Mouse (Mus musculus): ENCODE measurements around the gene Kcnq1. TPM values are rescaled to one million over a fixed set of nuclear protein-coding genes. Genes with fewer than 3 reads are reported as not detected.

The Kcnq1 gene
- polyA plus RNA-seq, 1 experiment from 2014 or later: 10.0 TPM

GRCm38 (mm10) chr7:143136561-143136960 is 30.4 kb downstream of the Kcnq1 start:
- no peaks in the 10 kb centered on the region for H3K27me3 ChIP-seq (ENCODE audit: control insufficient read depth, insufficient read depth, low read length)
- no peak overlapping the region for H3K4me2 ChIP-seq (ENCODE audit: low read depth, low read length)
- no peaks in the 10 kb centered on the region for H3K4me1 ChIP-seq (ENCODE audit: control insufficient read depth, insufficient read depth, low read length)
- no peak for ATAC-seq (ENCODE audit: insufficient read depth, low FRiP score)
- H3K9me3 ChIP-seq (replicated peaks; ENCODE audit: control insufficient read depth, low read length): no peaks in the 10 kb centered on the region
- WGBS: 69% methylated on average over 5 of the region's 5 CpGs
- H3K9ac ChIP-seq (ENCODE audit: low read length): no peak overlapping the region
- no peak overlapping the region for H3K27ac ChIP-seq (ENCODE audit: low read length)
- no peaks in the 10 kb centered on the region for H3K36me3 ChIP-seq (ENCODE audit: control insufficient read depth, insufficient read depth, low read length)
- H3K4me3 ChIP-seq (replicated peaks; ENCODE audit: low read length): no peak overlapping the region

GRCm38 (mm10) chr7:143138789-143139188 is 32.6 kb downstream of the Kcnq1 start:
- no peaks in the 10 kb centered on the region for H3K4me1 ChIP-seq (ENCODE audit: control insufficient read depth, insufficient read depth, low read length)
- WGBS: 35% methylated on average over 1 of the region's 1 CpGs
- no peaks in the 10 kb centered on the region for H3K27me3 ChIP-seq (ENCODE audit: control insufficient read depth, insufficient read depth, low read length)
- no peak overlapping the region for H3K27ac ChIP-seq (ENCODE audit: low read length)
- no peak overlapping the region for H3K4me3 ChIP-seq (replicated peaks; ENCODE audit: low read length)
- no peak overlapping the region for H3K9ac ChIP-seq (ENCODE audit: low read length)
- no peak overlapping the region for H3K4me2 ChIP-seq (ENCODE audit: low read depth, low read length)
- no peaks in the 10 kb centered on the region for H3K36me3 ChIP-seq (ENCODE audit: control insufficient read depth, insufficient read depth, low read length)
- no peaks in the 10 kb centered on the region for H3K9me3 ChIP-seq (replicated peaks; ENCODE audit: control insufficient read depth, low read length)
- ATAC-seq (ENCODE audit: insufficient read depth, low FRiP score): no peak

GRCm38 (mm10) chr7:143139932-143140331 is 33.8 kb downstream of the Kcnq1 start:
- no peaks in the 10 kb centered on the region for H3K27me3 ChIP-seq (ENCODE audit: control insufficient read depth, insufficient read depth, low read length)
- 73% methylated on average over 4 of the region's 4 CpGs for WGBS
- no peaks in the 10 kb centered on the region for H3K9me3 ChIP-seq (replicated peaks; ENCODE audit: control insufficient read depth, low read length)
- no peak overlapping the region for H3K4me3 ChIP-seq (replicated peaks; ENCODE audit: low read length)
- no peak overlapping the region for H3K4me2 ChIP-seq (ENCODE audit: low read depth, low read length)
- no peak overlapping the region for H3K9ac ChIP-seq (ENCODE audit: low read length)
- H3K4me1 ChIP-seq (ENCODE audit: control insufficient read depth, insufficient read depth, low read length): no peaks in the 10 kb centered on the region
- no peak overlapping the region for H3K27ac ChIP-seq (ENCODE audit: low read length)
- no peaks in the 10 kb centered on the region for H3K36me3 ChIP-seq (ENCODE audit: control insufficient read depth, insufficient read depth, low read length)
- ATAC-seq (ENCODE audit: insufficient read depth, low FRiP score): no peak

GRCm38 (mm10) chr7:143142680-143143079 is 36.5 kb downstream of the Kcnq1 start:
- H3K9me3 ChIP-seq (replicated peaks; ENCODE audit: control insufficient read depth, low read length): no peaks in the 10 kb centered on the region
- 78% methylated on average over 2 of the region's 2 CpGs for WGBS
- no peaks in the 10 kb centered on the region for H3K27me3 ChIP-seq (ENCODE audit: control insufficient read depth, insufficient read depth, low read length)
- no peak overlapping the region for H3K4me3 ChIP-seq (replicated peaks; ENCODE audit: low read length)
- ATAC-seq (ENCODE audit: insufficient read depth, low FRiP score): peak; percentile 28; the same call in 1 of the 2 replicates
- no peak overlapping the region for H3K4me2 ChIP-seq (ENCODE audit: low read depth, low read length)
- no peak overlapping the region for H3K9ac ChIP-seq (ENCODE audit: low read length)
- peaks cover 18% of the 10 kb centered on the region for H3K4me1 ChIP-seq (ENCODE audit: control insufficient read depth, insufficient read depth, low read length)
- no peaks in the 10 kb centered on the region for H3K36me3 ChIP-seq (ENCODE audit: control insufficient read depth, insufficient read depth, low read length)
- no peak overlapping the region for H3K27ac ChIP-seq (ENCODE audit: low read length)

GRCm38 (mm10) chr7:143147015-143147414 is 40.9 kb downstream of the Kcnq1 start:
- no peaks in the 10 kb centered on the region for H3K27me3 ChIP-seq (ENCODE audit: control insufficient read depth, insufficient read depth, low read length)
- ATAC-seq (ENCODE audit: insufficient read depth, low FRiP score): 0 out of 2 replicates have a peak, but pooled peaks have one; percentile 43
- 0 out of 2 replicates have a peak overlapping the region, but pooled peaks have one; percentile 9 for H3K9ac ChIP-seq (ENCODE audit: low read length)
- H3K27ac ChIP-seq (ENCODE audit: low read length): no peak overlapping the region; the same call in 1 of the 2 replicates
- no peaks in the 10 kb centered on the region for H3K9me3 ChIP-seq (replicated peaks; ENCODE audit: control insufficient read depth, low read length)
- WGBS: 48% methylated on average over 5 of the region's 5 CpGs
- no peak overlapping the region for H3K4me2 ChIP-seq (ENCODE audit: low read depth, low read length)
- peaks cover 18% of the 10 kb centered on the region for H3K4me1 ChIP-seq (ENCODE audit: control insufficient read depth, insufficient read depth, low read length)
- no peaks in the 10 kb centered on the region for H3K36me3 ChIP-seq (ENCODE audit: control insufficient read depth, insufficient read depth, low read length)
- no peak overlapping the region for H3K4me3 ChIP-seq (replicated peaks; ENCODE audit: low read length)

GRCm38 (mm10) chr7:143151171-143151570 is 45.0 kb downstream of the Kcnq1 start:
- Histone ChIP-seq H3K4me3 (replicated peaks; ENCODE audit: low read length) (no peak overlapping the region), H3K4me1 (ENCODE audit: control insufficient read depth, insufficient read depth, low read length) (peaks cover 43% of the 10 kb centered on the region), H3K9me3 (replicated peaks; ENCODE audit: control insufficient read depth, low read length) (no peaks in the 10 kb centered on the region), H3K4me2 (ENCODE audit: low read depth, low read length) (no peak overlapping the region), H3K27ac (ENCODE audit: low read length) (no peak overlapping the region), H3K36me3 (ENCODE audit: control insufficient read depth, insufficient read depth, low read length) (no peaks in the 10 kb centered on the region), H3K9ac (ENCODE audit: low read length) (no peak overlapping the region), H3K27me3 (ENCODE audit: control insufficient read depth, insufficient read depth, low read length) (no peaks in the 10 kb centered on the region)
- WGBS: 8% methylated on average over 2 of the region's 2 CpGs
- ATAC-seq (ENCODE audit: insufficient read depth, low FRiP score): no peak

- no peak overlapping the region for H3K27ac ChIP-seq (ENCODE audit: low read length)
- H3K4me3 ChIP-seq (replicated peaks; ENCODE audit: low read length): no peak overlapping the region
- H3K4me1 ChIP-seq (ENCODE audit: control insufficient read depth, insufficient read depth, low read length): peaks cover 31% of the 10 kb centered on the region
- WGBS: 31% methylated on average over 3 of the region's 3 CpGs
- no peaks in the 10 kb centered on the region for H3K9me3 ChIP-seq (replicated peaks; ENCODE audit: control insufficient read depth, low read length)
- H3K4me2 ChIP-seq (ENCODE audit: low read depth, low read length): no peak overlapping the region
- H3K27me3 ChIP-seq (ENCODE audit: control insufficient read depth, insufficient read depth, low read length): no peaks in the 10 kb centered on the region
- H3K9ac ChIP-seq (ENCODE audit: low read length): no peak overlapping the region
- H3K36me3 ChIP-seq (ENCODE audit: control insufficient read depth, insufficient read depth, low read length): no peaks in the 10 kb centered on the region
- no peak for ATAC-seq (ENCODE audit: insufficient read depth, low FRiP score)
Observed at GRCm38 (mm10) chr7:143152350-143152749, 46.2 kb downstream of the Kcnq1 start.

- Histone ChIP-seq H3K9me3 (replicated peaks; ENCODE audit: control insufficient read depth, low read length) (no peaks in the 10 kb centered on the region), H3K4me1 (ENCODE audit: control insufficient read depth, insufficient read depth, low read length) (peaks cover 30% of the 10 kb centered on the region), H3K9ac (ENCODE audit: low read length) (peak overlapping the region; percentile 71), H3K4me2 (ENCODE audit: low read depth, low read length) (peak overlapping the region; percentile 64), H3K36me3 (ENCODE audit: control insufficient read depth, insufficient read depth, low read length) (no peaks in the 10 kb centered on the region), H3K27ac (ENCODE audit: low read length) (peak overlapping the region; percentile 92), H3K27me3 (ENCODE audit: control insufficient read depth, insufficient read depth, low read length) (no peaks in the 10 kb centered on the region), H3K4me3 (replicated peaks; ENCODE audit: low read length) (peak overlapping the region; percentile 37)
- WGBS: 1% methylated on average over 18 of the region's 18 CpGs
- peak; percentile 87 for ATAC-seq (ENCODE audit: insufficient read depth, low FRiP score)
Observed at GRCm38 (mm10) chr7:143153915-143154373, 47.8 kb downstream of the Kcnq1 start.

GRCm38 (mm10) chr7:143154458-143154871 is 48.3 kb downstream of the Kcnq1 start:
- Histone ChIP-seq H3K9ac (ENCODE audit: low read length) (peak overlapping the region; percentile 71), H3K27ac (ENCODE audit: low read length) (peak overlapping the region; percentile 92), H3K27me3 (ENCODE audit: control insufficient read depth, insufficient read depth, low read length) (no peaks in the 10 kb centered on the region), H3K4me1 (ENCODE audit: control insufficient read depth, insufficient read depth, low read length) (peaks cover 35% of the 10 kb centered on the region), H3K36me3 (ENCODE audit: control insufficient read depth, insufficient read depth, low read length) (no peaks in the 10 kb centered on the region), H3K9me3 (replicated peaks; ENCODE audit: control insufficient read depth, low read length) (no peaks in the 10 kb centered on the region), H3K4me2 (ENCODE audit: low read depth, low read length) (peak overlapping the region; percentile 64), H3K4me3 (replicated peaks; ENCODE audit: low read length) (no peak overlapping the region)
- ATAC-seq (ENCODE audit: insufficient read depth, low FRiP score): peak; percentile 69; the same call in 1 of the 2 replicates
- 21% methylated on average over 19 of the region's 19 CpGs for WGBS
